Mouse (Mus musculus) spleen, postnatal 14 days (tissue): Measurements from ENCODE around the gene Padi6.

Experiments
- DNase-seq, 2 experiments: peaks; one replicate each; pipeline ENCODE4 v3.0.0; 2021 to 2022; ENCODE audit warnings: low spot score in 2 of 2

The Padi6 gene

GRCm38 (mm10) chr4:140742543-140742942 lies at the start of gene Padi6:
TSS of gene Padi6 (minus strand) at chr4:140742643.
- DNase-seq = no peak

GRCm38 (mm10) chr4:140791071-140791470 lies 48.6 kb upstream of the Padi6 start:
- DNase-seq = no peak

- DNase-seq = no peak
Measured at GRCm38 (mm10) chr4:140789983-140790382, 47.5 kb upstream of the Padi6 start.

- peak; percentile 60 to 74 for DNase-seq
Measured at GRCm38 (mm10) chr4:140788983-140789382, 46.5 kb upstream of the Padi6 start.

- DNase-seq = no peak
Measured at GRCm38 (mm10) chr4:140788264-140788663, 45.8 kb upstream of the Padi6 start.

GRCm38 (mm10) chr4:140787414-140787813 lies 45.0 kb upstream of the Padi6 start:
- DNase-seq = no peak

GRCm38 (mm10) chr4:140785217-140785616 lies 42.8 kb upstream of the Padi6 start:
- no peak for DNase-seq

- no peak for DNase-seq
Measured at GRCm38 (mm10) chr4:140784292-140784945, 42.0 kb upstream of the Padi6 start.

GRCm38 (mm10) chr4:140782821-140783220 lies 40.4 kb upstream of the Padi6 start:
- DNase-seq = no peak

GRCm38 (mm10) chr4:140780507-140780906 lies 38.1 kb upstream of the Padi6 start:
- no peak for DNase-seq

- DNase-seq = no peak
Measured at GRCm38 (mm10) chr4:140779803-140780397, 37.5 kb upstream of the Padi6 start.

GRCm38 (mm10) chr4:140776623-140777022 lies 34.2 kb upstream of the Padi6 start:
- DNase-seq = no peak

- no peak for DNase-seq
Measured at GRCm38 (mm10) chr4:140775876-140776275, 33.4 kb upstream of the Padi6 start.

GRCm38 (mm10) chr4:140774893-140775292 lies 32.5 kb upstream of the Padi6 start:
- no peak for DNase-seq

GRCm38 (mm10) chr4:140774025-140774800 lies 31.8 kb upstream of the Padi6 start, which contains the start of gene Padi4:
TSS of gene Padi4 (minus strand) at chr4:140774236.
- DNase-seq = no peak

- no peak for DNase-seq
Measured at GRCm38 (mm10) chr4:140771091-140771490, 28.6 kb upstream of the Padi6 start.

- no peak for DNase-seq
Measured at GRCm38 (mm10) chr4:140770433-140770832, 28.0 kb upstream of the Padi6 start.

GRCm38 (mm10) chr4:140768973-140769372 lies 26.5 kb upstream of the Padi6 start:
- no peak for DNase-seq

- no peak for DNase-seq
Measured at GRCm38 (mm10) chr4:140765936-140766335, 23.5 kb upstream of the Padi6 start.

- DNase-seq = peak; percentile 41 to 72
Measured at GRCm38 (mm10) chr4:140763158-140763557, 20.7 kb upstream of the Padi6 start.

- DNase-seq = no peak
Measured at GRCm38 (mm10) chr4:140761601-140762000, 19.2 kb upstream of the Padi6 start.

- DNase-seq = no peak
Measured at GRCm38 (mm10) chr4:140755811-140756210, 13.4 kb upstream of the Padi6 start.

GRCm38 (mm10) chr4:140753366-140753765 lies 10.9 kb upstream of the Padi6 start:
- DNase-seq = no peak
